Mouse (Mus musculus) embryonic fibroblast, embryonic 13.5 days (primary cell): ENCODE data around the gene Mcpt8. TPM values are rescaled to one million over a fixed set of nuclear protein-coding genes. Genes with fewer than 3 reads are reported as not detected.
"Not testable (repeated sequence)": the region's sequence is repeated elsewhere in the genome, so short reads cannot be mapped to it uniquely, and the experiment has no call there.

Experiments used
- H3K27ac ChIP-seq: 2 replicates; pipeline ENCODE4 v1.5.1; 2012; ENCODE audit warnings: low read length, control low read depth, inconsistent platforms; ENCODE audit not compliant: insufficient read depth
- H3K4me1 ChIP-seq: 2 replicates; pipeline ENCODE4 v1.6.1; 2011; ENCODE audit warnings: low read length; ENCODE audit not compliant: control insufficient read depth, insufficient read depth
- H3K4me3 ChIP-seq: 2 replicates; pipeline ENCODE4 v1.5.1; 2011; ENCODE audit warnings: mild to moderate bottlenecking, control low read depth, low read length; ENCODE audit not compliant: insufficient read depth
- CTCF ChIP-seq: IDR thresholded peaks from 2 replicates; pipeline ENCODE4 v1.5.1; 2011; ENCODE audit warnings: mild to moderate bottlenecking, control low read depth, low read length, moderate library complexity, borderline replicate concordance; ENCODE audit not compliant: insufficient read depth
- POLR2A ChIP-seq: IDR thresholded peaks from 2 replicates; pipeline ENCODE4 v1.6.1; 2011; ENCODE audit warnings: low read depth, mild to moderate bottlenecking, control low read depth, low read length, moderate library complexity
- polyA plus RNA-seq: library from polyadenylated mRNA; stranded (reverse); fragments of >200 nt; gene quantifications from 2 replicates; pipeline ENCODE4 v1.2.4, GENCODE M21; 2011; ENCODE audit warnings: low read depth; ENCODE audit not compliant: missing spikeins, insufficient read length

Mcpt8 gene
- polyA plus RNA-seq, 1 experiment = 16.6 TPM

DNA sequence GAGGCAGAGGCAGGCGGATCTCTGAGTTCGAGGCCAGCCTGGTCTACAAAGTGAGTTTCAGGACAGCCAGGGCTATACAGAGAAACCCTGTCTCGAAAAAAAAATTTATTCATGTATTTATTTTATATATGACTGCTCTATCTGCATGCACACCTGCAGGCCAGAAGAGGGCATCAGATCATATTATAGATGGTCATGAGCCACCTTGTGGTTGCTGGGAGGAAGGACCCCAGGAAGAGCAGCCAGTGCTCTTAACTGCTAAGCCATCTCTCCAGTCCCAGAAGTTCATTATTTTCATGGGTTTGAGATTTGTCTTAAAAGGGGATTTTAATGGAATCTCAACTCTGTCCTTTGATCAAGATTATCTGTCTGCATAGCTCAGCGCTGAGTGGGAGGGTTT, 13.9 kb upstream of the Mcpt8 start:
- Histone ChIP-seq H3K4me3 (no peak overlapping the region), H3K27ac (no peak overlapping the region), H3K4me1 (no peaks in the 10 kb centered on the region)
- TF ChIP-seq POLR2A (no peak), CTCF (peak; percentile 41; the same call in 1 of the 2 replicates)

DNA sequence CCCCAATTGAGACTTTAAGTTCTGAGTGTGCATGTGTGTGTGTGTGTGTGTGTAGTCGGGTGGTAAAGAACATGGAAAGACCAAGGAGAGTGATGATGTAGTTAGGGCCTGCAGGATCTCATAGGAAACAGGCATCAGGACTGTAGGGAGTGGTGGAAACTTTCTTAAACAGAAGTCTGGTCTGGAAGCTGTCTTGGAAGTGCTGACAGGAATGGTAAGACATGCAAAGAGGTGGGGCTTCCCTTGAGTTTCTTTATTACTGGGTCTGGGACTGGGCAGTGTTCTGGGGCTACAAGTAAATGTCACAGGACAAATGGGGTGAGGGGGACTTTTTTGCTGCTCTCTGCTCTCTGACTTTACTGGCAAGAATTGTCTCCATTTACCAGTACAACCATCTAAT, 12.5 kb upstream of the Mcpt8 start:
- no peak overlapping the region for H3K27ac ChIP-seq
- TF ChIP-seq POLR2A (no peak), CTCF (no peak)
- H3K4me3 ChIP-seq = no peak overlapping the region
- H3K4me1 ChIP-seq = no peaks in the 10 kb centered on the region

DNA sequence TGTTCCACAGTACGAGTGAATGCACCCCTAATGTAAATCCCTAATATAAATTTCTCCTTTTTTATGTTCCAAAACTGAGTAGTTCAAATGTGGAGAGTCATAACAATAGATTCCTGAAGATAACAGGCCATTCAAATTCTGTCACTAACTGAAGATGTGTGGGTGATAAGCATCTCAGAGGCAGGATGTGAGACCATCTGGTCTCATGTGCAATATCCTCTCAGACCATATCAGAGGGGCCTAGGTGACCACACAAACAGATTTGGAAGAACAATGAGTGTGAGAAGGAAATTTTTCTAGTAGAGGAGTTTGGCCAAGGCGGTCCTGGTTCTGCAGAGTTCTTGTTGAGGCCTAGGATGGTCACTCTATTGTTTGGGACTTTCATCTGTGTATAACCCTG, 8.3 kb upstream of the Mcpt8 start:
- Histone ChIP-seq H3K4me3 (no peak overlapping the region), H3K4me1 (no peaks in the 10 kb centered on the region), H3K27ac (no peak overlapping the region)
- no peak for TF ChIP-seq POLR2A
- no peak for TF ChIP-seq CTCF

DNA sequence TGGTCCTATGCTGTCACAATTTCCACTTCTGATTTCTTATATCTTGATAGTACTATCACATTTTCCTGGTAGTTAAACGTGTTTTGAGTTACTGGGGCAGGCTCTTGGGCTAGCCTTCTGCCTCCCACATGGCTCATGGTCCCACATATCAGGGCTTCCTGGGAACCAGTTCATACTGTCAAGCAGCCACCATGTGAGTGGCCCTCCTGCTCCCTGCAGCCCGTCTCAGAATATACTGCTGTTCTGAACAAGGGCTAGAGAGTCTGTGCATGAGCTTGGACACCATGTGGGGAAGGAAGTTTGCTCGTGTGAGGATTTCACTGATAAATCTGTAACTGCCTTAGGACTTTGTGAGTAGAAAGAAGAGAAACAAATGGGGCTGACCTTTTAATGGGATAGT, 1.6 kb upstream of the Mcpt8 start:
- TF ChIP-seq CTCF (no peak), POLR2A (no peak)
- Histone ChIP-seq H3K4me1 (peaks cover 8% of the 10 kb centered on the region; the same call in 1 of the 2 replicates), H3K4me3 (no peak overlapping the region), H3K27ac (no peak overlapping the region)

DNA sequence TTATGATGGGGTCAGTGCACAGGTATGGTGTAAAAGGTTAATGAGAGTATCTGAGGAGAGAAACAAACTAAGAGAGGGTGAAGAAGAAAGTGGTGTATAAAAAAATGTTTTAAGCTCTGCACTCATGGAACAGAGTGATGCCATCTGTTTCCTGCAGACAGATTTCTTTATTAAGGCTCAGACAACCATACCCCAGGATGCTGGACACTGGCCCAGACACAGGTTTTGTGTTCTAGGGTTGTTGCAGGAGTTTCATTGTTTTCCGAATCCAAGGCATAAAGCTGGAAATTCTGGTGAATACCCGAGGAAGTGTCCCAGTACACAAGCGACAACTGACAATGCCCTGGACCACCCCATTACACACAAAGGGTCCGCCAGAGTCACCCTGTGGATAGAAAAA, 3.1 kb downstream of the Mcpt8 start:
- Histone ChIP-seq H3K27ac (no peak overlapping the region), H3K4me1 (peaks cover 8% of the 10 kb centered on the region; the same call in 1 of the 2 replicates), H3K4me3 (no peak overlapping the region)
- TF ChIP-seq CTCF = no peak
- no peak for TF ChIP-seq POLR2A

DNA sequence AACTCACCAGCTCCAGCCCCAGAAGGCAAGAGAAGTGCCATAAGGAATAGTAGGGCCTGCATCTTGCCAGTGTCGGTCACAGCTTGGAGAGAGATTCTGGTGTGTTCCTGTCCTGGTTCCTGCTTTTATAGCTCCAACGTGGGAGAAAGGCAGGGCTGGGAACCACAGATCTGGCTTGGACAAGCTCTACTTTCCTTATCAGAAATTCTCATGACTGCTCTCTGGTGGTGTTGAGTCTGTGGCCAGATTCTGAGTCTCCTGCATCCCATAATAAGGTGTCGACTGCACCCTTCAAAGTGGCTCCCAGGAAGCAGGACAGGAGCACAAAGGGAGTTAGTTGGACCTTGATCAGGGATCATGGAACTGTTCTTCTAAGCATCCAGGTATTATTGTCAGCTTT, 22.9 kb downstream of the Mcpt8 start, which contains the start of gene Mcpt4:
TSS of gene Mcpt4 (minus strand) at position 101 of the 400 bp plus-strand sequence.
- H3K4me3 ChIP-seq, H3K27ac ChIP-seq, H3K4me1 ChIP-seq: not testable (repeated sequence)

DNA sequence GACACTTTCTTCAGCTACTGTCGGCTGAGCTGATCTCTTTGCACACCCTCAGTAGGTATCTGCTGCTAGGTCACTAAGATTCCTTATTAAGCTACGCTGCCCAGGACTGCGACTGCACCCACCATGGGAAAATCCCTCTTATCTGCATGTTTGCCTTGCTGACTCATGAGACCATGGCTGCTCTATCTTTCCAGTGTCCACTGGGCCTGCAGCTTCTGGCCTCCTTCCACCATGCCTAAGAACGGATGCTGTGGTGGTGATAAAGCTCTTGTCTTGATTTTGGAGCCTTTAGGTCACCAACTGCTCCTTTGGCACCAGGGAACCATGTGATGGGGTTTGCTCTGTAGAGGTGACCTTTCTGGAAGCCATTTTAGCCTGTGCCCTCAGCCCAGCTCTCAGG, 27.4 kb downstream of the Mcpt8 start:
- Histone ChIP-seq H3K4me3 (no peak overlapping the region), H3K4me1 (no peaks in the 10 kb centered on the region), H3K27ac (no peak overlapping the region)
- TF ChIP-seq CTCF = no peak
- no peak for TF ChIP-seq POLR2A

DNA sequence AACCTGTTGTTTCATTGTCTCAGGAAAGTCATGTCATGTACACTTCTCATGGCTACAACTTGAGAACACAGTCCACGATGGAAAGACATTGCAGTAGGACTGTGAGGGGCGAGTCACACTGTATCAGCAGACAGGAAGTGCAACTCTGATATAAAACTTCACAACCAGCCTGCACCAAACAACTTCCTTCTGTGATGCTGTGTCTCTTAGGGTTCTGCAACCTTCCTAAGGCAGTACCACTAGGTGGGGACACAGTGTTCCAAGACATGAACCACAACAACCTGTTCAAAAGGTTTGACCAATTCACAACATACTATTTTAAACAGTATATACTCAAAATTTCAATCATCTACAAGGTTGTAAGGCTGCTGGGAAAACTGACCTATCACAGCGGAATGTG, 29.7 kb downstream of the Mcpt8 start:
- Histone ChIP-seq H3K27ac (no peak overlapping the region), H3K4me1 (no peaks in the 10 kb centered on the region), H3K4me3 (no peak overlapping the region)
- TF ChIP-seq CTCF = no peak
- TF ChIP-seq POLR2A = no peak

DNA sequence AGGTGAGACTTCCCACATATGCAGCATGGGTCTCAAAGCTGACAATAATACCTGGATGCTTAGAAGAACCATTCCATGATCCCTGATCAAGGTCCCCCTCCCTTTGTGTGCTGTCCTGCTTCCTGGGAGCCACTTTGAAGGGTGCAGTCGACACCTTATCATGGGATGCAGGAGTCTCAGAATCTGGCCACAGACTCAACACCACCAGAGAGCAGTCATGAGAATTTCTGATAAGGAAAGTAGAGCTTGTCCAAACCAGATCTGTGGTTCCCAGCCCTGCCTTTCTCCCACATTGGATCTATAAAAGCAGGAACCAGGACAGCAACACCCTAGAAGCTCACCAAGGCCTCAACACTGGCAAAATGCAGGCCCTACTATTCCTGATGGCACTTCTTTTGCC, 43.3 kb downstream of the Mcpt8 start, which contains the start of gene Mcpt2:
TSS of gene Mcpt2 (plus strand) at position 250 of the 400 bp plus-strand sequence.
- H3K4me1 ChIP-seq = not testable (repeated sequence)

DNA sequence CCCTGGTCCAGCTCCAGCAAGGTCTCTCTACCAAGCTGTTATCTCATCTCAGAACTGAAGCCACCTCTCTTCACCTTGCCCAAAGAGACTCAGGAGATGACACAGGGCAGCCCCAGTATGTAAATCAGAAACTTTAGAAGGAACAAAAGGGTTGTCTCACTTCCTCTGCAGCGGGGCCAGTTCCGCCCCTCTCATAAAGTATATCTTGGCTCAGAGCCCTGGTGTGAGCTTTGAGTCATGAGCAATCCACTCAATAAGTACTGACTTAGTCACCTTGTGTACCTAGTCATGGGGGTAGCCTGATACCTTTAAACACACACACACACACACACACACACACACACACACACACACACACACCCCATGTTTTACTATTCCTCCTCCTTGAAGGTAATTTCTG, 50.6 kb downstream of the Mcpt8 start:
- TF ChIP-seq CTCF (no peak), POLR2A (no peak)
- H3K4me3 ChIP-seq = no peak overlapping the region
- 0 out of 2 replicates have a peak overlapping the region, but pooled peaks have one; percentile 14 for H3K27ac ChIP-seq
- H3K4me1 ChIP-seq = no peaks in the 10 kb centered on the region

More for the DNA sequence above, 43.3 kb downstream of the Mcpt8 start, which contains the start of gene Mcpt2:
- H3K27ac ChIP-seq, H3K4me3 ChIP-seq: not testable (repeated sequence)

Other genes with a start within 250 kb of the Mcpt8 start
- gene Nynrin, start 231.3 kb downstream of the Mcpt8 start, polyA plus RNA-seq = 31.7 and 36.6 TPM in 2 replicates
- gene Cbln3, start 200.9 kb downstream of the Mcpt8 start, polyA plus RNA-seq = 0.23 and 0.35 TPM in 2 replicates
- gene Khnyn, start 200.3 kb downstream of the Mcpt8 start, polyA plus RNA-seq = 15.4 and 17.5 TPM in 2 replicates
- 19.6 and 25.0 TPM in 2 replicates for gene Sdr39u1, start 185.0 kb downstream of the Mcpt8 start, polyA plus RNA-seq
- not detected in 2 replicates for gene Cma1, start 140.6 kb downstream of the Mcpt8 start, polyA plus RNA-seq
- gene Cma2, start 134.3 kb downstream of the Mcpt8 start, polyA plus RNA-seq = 4.3 TPM in 1 of 2 replicates, not detected in the other
- 1.2 TPM in 1 of 2 replicates, not detected in the other for gene Mcpt1, start 67.3 kb downstream of the Mcpt8 start, polyA plus RNA-seq
- not detected in 2 replicates for gene Mcpt9, start 54.8 kb downstream of the Mcpt8 start, polyA plus RNA-seq
- not detected in 2 replicates for gene Mcpt2, start 43.2 kb downstream of the Mcpt8 start, polyA plus RNA-seq
- not detected in 2 replicates for gene Mcpt4, start 23.0 kb downstream of the Mcpt8 start, polyA plus RNA-seq
- gene Ctsg, start 17.3 kb upstream of the Mcpt8 start, polyA plus RNA-seq = not detected in 2 replicates
- gene Gzme, start 35.4 kb upstream of the Mcpt8 start, polyA plus RNA-seq = 3.2 and 17.2 TPM in 2 replicates
- gene Gzmd, start 47.3 kb upstream of the Mcpt8 start, polyA plus RNA-seq = 1.6 TPM in 1 of 2 replicates, not detected in the other
- gene Gzmg, start 74.3 kb upstream of the Mcpt8 start, polyA plus RNA-seq = not detected in 2 replicates
- not detected in 2 replicates for gene Gzmn, start 89.3 kb upstream of the Mcpt8 start, polyA plus RNA-seq
- gene Gzmf, start 126.1 kb upstream of the Mcpt8 start, polyA plus RNA-seq = not detected in 2 replicates
- not detected in 2 replicates for gene Gzmc, start 149.4 kb upstream of the Mcpt8 start, polyA plus RNA-seq
- gene Gzmb, start 177.0 kb upstream of the Mcpt8 start, polyA plus RNA-seq = not detected in 2 replicates